Mouse (Mus musculus) T-helper 2 cell (primary cell): Measurements from ENCODE around the gene Epha3.

Experiments
- in situ Hi-C: fragments of 300-600 bp; cut with MboI, MseI; formaldehyde crosslinking; loops from one replicate; pipeline ENCODE4 v1.15.1; 2025; ENCODE audit warnings: high pct_unique_total_duplicates

Gene Epha3

DNA sequence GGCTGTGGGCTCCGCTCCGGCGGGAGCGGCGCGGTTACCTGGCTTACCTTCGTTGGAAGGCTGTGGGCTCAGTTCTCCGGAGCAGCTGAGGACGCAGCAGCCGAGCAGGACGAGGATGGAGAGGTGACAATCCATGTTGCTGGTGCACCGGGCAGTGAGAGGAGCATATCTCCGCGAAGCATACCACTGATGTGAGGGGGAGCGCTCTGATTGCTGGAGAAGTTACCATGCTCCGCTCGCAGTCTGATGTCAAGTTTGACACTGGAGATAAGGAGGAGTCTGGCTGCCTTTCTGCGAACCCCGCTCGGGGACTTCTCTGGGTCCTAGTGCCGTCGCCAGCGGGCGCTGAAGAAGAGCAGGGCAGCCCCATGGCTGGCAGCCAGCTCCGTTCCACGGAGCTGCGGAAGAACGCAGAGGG, at the start of gene Epha3:
Gene Epha3 (minus strand): TSS at position 263 of the 418 bp plus-strand sequence.
- in situ Hi-C loops = loop anchor here (10.0 kb wide), 1 partner anchor 881 kb away; no protein-coding TSS in a partner anchor

DNA sequence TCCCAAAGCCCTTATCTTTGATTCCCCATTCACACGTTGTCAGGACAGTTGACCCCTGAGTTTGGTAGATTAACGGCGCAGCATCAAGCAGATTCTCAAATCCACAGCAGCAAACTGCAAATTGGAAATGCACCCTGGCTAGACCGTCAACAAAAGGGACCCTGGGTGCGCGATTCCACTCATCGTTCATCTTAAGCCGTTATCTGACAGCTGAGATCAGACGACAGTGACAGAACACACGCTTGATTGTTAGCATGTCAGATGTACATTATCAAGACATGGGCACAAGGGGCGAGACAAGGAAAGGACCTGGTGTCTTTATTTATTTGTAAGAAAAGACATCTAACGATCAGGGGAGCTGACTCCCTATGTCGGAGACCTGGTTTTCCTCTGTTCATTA, 39.5 kb upstream of the Epha3 start:
- in situ Hi-C loops = no loop called here

DNA sequence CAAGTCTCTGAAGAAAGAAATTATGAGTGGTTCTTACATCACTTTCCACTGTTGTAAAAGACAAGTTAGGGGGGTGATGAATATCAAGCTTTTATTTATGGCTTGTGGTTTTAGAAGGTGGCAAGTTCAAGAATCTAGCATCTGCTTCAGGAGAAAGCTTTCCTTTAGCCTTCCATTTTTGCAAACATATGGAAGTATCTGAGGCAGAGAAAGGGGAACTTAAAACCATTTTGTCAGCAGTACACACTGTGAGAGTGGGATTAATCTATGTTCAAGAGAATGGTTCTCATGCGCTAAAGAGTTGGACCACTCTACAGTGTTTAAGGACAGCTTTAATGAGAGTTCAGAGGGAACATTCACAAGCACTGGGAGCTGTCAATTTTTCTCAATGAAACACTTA, 17.2 kb upstream of the Epha3 start:
- in situ Hi-C loops = no loop called here

DNA sequence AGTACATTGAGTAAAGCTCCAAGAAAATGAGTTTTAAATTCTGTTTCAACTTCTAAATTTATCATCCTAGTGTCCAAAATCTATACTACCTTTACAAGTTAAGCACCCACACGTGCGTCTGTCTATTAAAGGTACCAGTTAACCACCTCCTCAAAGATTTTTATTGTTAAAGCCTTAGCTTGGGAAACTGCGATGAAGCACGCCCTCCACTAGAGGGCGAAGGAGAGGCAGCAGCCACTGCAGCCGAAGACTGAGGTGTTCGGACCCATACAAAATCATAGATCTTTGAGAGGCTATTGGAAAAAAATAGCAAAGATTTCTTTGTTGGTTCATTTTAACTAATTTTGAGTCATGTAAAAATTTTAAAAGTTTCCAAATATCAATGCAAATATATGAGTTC, 8.3 kb upstream of the Epha3 start:
- in situ Hi-C loops = no loop called here

DNA sequence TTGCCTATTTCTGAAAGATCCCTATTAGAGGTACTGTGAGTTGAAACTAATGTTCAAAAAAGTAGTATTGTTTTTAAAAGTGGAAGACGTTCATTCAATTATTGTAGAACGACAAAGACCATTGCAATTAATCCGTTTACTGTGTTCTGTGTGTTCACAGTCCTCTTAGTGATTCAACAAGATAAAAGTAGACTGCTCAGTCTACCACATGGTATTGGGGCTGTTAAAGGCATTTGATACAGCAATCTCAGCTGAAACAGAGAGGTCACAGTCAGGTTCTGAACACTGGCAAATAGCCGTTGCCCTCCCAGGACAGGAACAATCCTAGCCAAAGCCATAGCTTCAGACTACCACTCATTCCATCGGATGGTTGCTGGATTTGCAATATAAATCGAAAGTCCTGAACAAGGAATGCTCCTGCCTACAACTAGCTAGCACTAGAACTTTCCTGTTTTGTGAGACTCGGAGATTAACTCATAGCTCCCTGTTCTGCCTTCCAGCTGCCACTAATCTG, 545 bp upstream of the Epha3 start:
- in situ Hi-C loops = loop anchor here (10.0 kb wide), 1 partner anchor 880 kb away; no protein-coding TSS in a partner anchor

DNA sequence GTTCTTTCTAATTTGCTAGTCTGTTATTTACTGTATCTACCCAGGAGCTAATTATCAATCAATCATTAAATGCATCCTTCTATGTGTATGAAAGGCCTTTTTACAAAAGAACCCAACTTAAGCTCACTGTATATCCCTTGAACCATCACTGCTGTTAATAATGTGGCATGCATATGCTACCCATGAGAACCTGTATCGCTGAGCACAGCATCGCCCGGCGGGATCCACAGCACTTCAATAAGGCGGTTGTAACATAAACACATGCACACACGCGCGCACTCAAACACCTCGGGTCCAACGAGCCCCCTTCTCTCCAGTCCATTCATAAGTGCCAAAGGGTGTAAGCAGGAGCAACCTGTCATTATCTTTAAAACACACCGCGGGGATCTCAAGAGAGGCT, 794 bp downstream of the Epha3 start:
- in situ Hi-C loops = loop anchor here (10.0 kb wide), 1 partner anchor 882 kb away; no protein-coding TSS in a partner anchor

- in situ Hi-C loops = no loop called here
These were observed 6.4 kb downstream of the Epha3 start for GRCm38 (mm10) chr16:63857561-63857960.

- in situ Hi-C loops = no loop called here
These were observed 7.1 kb downstream of the Epha3 start for GRCm38 (mm10) chr16:63856658-63857552.

- in situ Hi-C loops = no loop called here
These were observed 13.7 kb downstream of the Epha3 start for GRCm38 (mm10) chr16:63850297-63850696.

- in situ Hi-C loops = no loop called here
These were observed 21.1 kb downstream of the Epha3 start for GRCm38 (mm10) chr16:63842911-63843310.

DNA sequence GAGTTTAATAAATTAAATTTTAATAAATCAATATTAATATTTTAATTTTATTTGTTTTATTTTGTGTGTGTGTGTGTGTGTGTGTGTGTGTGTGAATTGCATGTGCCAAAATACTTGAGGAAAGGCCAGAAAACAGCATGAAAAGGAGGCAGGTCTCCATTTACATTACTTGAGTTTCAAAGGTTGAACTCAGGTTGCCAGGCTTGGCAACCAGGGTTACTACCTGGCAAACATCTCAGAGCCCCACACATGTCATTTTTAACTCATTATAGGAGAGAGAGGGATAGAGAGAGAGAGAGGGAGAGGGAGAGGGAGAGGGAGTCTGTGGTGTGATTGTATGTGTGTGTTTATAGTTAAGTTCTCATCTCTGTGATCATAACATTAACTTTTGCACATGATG, 26.5 kb downstream of the Epha3 start:
- in situ Hi-C loops = no loop called here

- in situ Hi-C loops = no loop called here
These were observed 42.8 kb downstream of the Epha3 start for GRCm38 (mm10) chr16:63821164-63821563.

GRCm38 (mm10) chr16:63817606-63818005, 46.4 kb downstream of the Epha3 start:
- in situ Hi-C loops = no loop called here

GRCm38 (mm10) chr16:63816672-63817071, 47.3 kb downstream of the Epha3 start:
- in situ Hi-C loops = no loop called here

DNA sequence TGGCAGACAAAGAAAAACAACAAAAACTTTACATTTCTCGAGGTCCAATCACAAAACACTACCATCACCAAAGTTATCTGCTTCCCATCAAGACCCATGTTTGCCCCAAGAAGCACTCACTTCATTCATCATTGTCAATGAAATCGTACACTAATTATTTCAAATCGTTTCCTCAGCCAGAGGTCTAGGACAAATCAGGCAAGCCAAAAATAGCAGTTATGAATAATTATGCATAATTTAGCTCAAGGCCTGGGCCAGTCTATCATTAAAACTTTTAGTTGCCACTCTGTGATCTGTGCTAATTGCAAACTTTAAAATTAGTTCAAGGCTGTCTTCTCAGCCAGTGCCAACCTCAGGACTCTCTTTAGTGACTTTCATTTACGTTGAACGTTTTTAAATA, 54.1 kb downstream of the Epha3 start:
- in situ Hi-C loops = no loop called here

- in situ Hi-C loops = no loop called here
These were observed 55.0 kb downstream of the Epha3 start for GRCm38 (mm10) chr16:63808991-63809390.

- in situ Hi-C loops = no loop called here
These were observed 57.4 kb downstream of the Epha3 start for GRCm38 (mm10) chr16:63806437-63807129.

- in situ Hi-C loops = no loop called here
These were observed 58.0 kb downstream of the Epha3 start for GRCm38 (mm10) chr16:63806025-63806424.

GRCm38 (mm10) chr16:63801436-63801835, 62.5 kb downstream of the Epha3 start:
- in situ Hi-C loops = no loop called here

DNA sequence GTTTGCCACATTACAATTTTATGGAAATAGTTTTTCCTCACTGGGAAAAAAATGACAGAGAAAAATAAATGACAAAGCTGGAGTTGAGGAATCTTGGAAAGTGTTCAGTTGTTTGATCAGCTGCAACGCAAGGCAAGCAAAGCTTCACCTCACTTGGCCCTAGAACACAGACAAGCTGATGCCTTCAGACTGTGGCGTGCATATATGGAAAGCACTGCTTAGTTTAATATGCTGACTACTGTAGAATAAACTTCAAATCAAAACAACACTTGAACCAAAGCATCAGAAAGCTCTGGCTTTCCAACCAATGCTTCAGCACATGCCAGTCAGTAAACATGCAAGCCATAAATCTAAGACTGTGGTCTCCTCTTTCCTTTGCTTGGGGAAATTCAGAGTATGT, 65.6 kb downstream of the Epha3 start:
- in situ Hi-C loops = no loop called here

DNA sequence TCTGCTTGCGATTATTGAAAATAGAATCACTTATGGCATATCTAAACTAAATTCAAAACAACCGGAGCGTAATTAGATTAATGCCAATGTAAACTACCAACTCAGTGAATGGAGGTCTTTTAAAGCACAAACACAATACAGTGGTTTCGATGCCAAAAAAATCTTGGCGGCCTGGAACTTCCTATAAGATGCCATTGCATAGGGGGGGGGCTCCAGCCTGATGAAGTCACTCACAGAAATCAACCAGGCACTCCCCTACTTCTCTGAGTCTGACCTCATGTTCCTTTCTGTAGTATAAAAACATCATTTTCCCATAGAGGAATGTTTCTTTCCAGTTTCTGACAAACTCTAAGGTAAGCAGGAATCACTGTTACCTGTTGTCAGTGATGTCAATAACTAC, 69.7 kb downstream of the Epha3 start:
- in situ Hi-C loops = no loop called here

DNA sequence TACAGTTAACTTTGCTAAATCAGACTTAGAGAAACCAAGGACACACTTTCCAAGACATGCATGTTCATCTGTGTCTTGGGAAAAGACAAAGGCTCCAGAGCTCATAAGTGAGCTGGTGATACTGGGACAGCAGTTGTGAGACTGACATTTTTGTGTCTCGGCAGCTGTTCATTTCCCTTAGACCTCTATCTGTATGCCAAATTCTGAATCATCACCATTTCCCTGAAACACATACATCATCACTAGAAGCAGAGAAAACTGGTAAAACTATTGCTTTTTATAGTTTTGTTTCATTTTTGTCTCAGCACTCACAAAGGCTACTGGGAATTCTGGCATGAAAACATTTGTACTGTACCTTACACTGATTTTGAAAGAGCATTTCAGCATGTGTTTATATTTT, 70.2 kb downstream of the Epha3 start:
- in situ Hi-C loops = no loop called here

GRCm38 (mm10) chr16:63792084-63792483, 71.9 kb downstream of the Epha3 start:
- in situ Hi-C loops = no loop called here
